In genomic region chr7:28460361-28460760, GRCm38 (mm10) we compare ENCODE assay signal across 14 mouse cellular contexts.
"Had no signal": no experiment of that assay in that cellular context is flagged by ENCODE, and none has a peak within 500 bp of the region (broad histone marks: within the 10 kb centered on the region; RNA-seq: fewer than 3 reads in every experiment).

No protein-coding gene starts in this region.

- DNase-seq: cerebellum, adult 9-10 months; cerebellum, adult 9-11 months; cerebellum, postnatal 10 days; cerebellum, postnatal 14 days; cerebellum, postnatal 36 days; embryo, embryonic 11 days; forebrain, postnatal 0 days; gastrocnemius, adult 2 months; gastrocnemius, postnatal 10 days; gastrocnemius, postnatal 14 days; gastrocnemius, postnatal 25 days; gastrocnemius, postnatal 36 days; heart, adult 18-20 months; heart, adult 2 months had no signal
